Mouse (Mus musculus) spleen, postnatal 10 days (tissue): ENCODE results near the gene Nme3.

Experiments
- DNase-seq, 2 experiments: peaks; one replicate each; pipeline ENCODE4 v3.0.0; 2021 to 2022; ENCODE audit warnings: low spot score in 2 of 2

Nme3 gene

DNA sequence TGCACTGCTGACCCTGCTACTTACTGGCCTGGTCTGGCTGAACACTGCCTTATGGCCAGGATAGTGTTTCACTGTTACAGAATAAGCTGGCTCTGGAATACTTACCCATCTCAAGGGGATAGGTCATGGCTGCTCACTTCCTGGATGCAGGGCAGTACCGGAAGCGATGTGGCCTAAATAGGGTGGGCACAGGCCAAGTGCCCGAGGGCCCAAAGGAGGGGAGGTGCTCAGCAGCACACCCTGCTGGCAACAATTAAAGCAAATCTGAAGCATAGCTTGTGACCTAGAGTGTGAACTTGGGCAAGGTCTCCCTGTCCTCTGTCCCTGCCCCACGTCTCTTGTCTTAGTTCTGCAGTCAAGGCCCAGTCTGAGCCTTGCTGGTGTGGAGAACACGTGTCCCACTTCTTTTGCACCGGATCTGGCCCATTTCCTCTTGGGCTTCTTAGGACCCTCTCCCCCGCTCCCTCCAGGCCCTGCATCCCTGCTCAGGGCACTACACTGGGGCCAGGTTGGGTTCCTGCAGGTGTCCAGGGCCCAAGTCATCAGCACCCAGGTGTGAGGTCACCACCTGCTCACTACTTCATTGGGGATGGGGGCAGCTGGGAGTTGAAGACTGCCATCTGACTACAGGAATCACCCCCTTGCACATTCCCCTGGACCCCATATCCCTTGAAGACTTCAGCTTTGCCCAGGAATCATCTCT lies 14.4 kb upstream of the Nme3 start:
- DNase-seq, result peak; percentile 52 to 69

DNA sequence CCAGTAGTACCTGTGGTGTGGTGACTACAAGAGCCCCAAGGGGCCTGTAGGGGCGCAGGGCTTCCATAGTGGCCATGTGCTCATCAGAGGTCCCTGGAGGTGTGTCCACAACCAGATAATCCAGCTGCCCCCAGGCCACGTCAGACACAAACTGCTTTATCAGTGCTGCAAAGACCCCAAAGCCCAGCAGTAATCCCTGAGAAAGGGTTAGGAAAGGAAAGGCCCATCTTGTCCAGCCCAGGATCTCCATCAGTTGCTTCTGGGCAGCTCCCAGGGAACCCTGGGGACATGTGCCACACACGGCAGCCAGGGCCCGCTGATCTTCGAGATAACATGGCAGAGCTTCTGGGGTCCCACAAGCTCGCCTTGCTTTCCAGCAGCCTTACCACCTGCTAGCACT lies 11.9 kb upstream of the Nme3 start:
- no peak for DNase-seq

DNA sequence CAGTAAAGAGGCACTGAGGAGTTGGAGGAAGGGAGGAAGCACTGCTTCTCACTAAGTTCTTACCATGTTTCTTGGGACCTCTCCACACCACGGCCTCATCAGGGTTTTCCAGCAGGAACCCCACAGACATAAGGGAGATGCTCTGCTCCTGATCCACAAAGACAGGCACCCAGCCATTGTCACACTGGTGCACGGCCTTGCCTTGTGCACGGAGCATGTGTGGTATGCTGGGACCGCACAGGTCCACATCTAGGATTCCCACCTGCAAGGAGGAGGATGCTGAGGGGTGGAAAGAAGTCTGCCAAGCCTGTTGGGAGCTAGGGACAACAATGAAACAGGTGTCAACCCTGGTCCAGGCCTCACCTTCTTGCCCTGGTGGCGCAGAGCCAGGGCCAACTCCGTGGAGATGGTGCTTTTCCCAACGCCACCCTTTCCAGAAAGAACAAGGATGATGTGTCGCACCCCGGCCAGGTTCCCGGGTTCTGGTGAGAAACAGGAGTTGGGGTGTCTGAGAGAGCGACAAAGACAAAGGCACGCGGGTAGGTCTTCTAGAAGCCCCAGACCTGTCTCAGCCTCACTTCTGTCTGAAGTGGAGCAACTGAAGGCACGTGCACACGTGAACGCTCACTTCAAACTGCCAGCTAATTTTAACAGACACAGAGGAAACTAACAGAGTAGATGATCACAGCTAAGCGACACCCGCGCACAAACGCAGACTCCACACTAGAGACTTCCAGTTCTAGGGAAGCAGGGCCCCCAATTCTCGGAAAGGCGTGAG lies 10.8 kb upstream of the Nme3 start:
- DNase-seq, result no peak

- peak; percentile 93 to 98 for DNase-seq
Observed at GRCm38 (mm10) chr17:24886134-24886931, 10.0 kb upstream of the Nme3 start, which contains the start of the genes Nubp2 and Spsb3. Gene Nubp2 (minus strand): TSS chr17:24886349. Gene Spsb3 (plus strand): TSS chr17:24886643.

DNA sequence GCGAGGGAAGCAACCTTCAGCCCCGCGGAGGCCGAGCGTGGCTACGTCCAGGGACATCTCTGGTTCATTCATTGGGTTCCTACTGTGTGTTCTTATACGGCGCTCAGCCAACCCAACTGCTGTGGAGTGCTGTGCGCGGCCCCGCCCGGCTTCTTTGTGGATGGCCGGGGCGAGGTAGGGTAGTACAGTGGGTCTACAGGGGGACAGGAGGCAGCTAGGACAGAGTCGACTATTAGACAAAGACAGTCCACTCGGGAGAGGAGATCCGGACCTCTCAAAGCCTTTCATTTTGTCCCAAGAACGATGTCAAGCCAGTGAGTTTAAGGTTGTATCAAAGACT lies 9.4 kb upstream of the Nme3 start:
- no peak for DNase-seq

DNA sequence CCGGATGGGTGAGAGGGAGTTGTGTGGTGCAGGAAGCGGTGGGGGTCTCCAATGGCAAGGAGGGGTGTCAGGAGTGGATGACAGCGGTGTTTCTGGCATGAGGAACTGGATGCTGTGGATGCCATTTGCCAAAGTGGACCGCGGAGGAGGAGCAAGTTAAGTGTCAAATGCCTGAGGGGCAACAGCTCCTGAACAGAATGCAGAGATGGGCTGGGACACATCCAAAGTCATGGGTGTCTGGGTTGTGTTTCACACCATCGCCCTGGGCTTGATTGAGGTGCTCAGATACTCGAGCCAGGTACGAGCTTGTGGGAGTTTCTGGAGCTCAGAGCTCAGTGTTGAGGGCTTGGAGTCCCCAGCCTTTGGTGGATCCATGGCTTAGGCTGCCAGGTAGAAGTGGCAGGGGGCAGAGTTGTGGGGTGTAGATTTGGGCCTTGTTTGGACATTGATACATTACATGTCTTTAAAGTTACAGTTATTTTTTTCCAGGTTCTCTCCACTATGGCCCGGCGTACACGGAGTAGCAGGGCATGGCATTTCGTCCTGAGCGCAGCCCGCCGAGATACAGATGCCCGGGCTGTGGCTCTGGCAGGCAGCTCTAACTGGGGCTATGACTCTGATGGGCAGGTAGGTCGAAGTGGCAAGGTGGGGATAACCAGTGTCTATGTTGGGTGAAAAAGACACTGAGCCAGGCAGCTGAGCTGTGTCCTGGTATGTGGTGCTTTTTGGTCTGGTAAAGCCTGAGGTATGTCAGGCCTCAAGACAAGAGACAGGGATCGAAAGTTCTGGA lies 8.8 kb upstream of the Nme3 start:
- DNase-seq, result no peak

GRCm38 (mm10) chr17:24888862-24889261 lies 7.4 kb upstream of the Nme3 start:
- DNase-seq, result no peak

DNA sequence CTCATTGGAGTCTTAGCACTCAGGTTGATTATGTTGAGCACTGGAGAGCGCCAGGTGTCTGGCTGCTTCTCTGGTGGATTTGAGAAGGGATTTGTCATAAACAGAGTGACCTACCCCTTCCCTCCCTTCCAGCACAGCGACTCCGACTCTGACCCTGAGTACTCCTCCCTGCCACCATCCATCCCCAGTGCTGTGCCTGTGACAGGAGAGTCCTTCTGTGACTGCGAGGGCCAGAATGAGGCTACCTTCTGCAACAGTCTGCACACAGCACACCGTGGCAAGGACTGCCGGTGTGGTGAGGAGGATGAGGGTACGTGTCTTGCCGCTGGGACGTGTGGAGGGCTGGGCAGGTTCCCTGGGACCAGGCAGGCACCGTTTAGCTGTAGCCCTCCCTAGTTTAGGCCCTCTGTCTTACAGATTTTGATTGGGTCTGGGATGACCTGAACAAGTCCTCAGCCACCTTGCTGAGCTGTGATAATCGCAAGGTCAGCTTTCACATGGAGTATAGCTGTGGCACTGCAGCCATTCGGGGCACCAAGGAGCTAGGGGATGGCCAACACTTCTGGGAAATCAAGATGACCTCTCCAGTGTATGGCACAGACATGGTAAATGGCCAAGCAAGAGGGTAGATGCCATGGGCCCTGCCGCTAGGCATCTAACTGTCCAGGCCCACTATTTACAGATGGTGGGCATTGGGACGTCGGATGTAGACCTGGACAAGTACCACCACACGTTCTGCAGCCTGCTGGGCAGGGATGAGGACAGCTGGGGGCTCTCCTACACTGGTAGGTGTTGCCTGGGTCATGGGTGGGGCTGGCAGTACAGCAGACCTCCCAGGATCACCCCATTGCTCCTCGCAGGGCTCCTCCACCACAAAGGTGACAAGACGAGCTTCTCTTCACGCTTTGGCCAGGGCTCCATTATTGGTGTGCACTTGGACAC lies 5.9 kb upstream of the Nme3 start:
- DNase-seq, result no peak

DNA sequence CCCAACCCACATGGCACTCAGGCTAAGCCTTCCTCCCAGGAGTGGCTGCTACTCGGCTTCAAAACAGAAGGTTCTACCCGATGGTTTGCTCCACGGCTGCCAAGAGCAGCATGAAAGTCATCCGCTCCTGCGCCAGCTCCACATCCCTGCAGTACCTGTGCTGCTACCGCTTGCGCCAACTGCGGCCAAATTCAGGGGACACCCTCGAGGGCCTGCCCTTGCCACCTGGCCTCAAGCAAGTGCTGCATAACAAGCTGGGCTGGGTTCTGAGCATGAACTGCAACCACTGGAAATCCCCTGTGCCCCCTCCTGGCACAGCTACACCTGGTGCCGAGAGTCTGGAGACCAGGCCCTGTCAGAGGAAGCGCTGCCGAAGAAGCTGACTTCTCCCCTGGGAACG lies 5.0 kb upstream of the Nme3 start:
- DNase-seq, result no peak

DNA sequence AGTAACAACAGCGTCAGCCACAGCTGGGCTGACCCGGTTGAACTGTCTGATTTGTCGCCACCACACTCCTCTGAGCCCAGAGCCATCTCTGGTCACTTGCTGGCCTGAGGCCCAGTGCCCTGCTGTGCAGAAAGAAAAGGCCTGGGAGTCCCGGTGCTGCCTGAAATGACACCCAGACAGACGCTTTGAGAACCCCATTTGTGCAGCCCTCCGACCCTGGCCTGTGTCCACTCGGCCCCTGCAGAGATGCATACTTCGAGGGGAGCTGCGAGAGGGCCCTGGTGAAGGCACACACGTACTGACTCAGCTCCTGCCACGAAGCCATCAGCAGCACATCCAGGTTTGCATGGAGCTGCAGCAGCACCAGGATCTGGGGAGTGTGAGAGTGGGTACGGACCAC lies 3.5 kb upstream of the Nme3 start:
- DNase-seq, result no peak

DNA sequence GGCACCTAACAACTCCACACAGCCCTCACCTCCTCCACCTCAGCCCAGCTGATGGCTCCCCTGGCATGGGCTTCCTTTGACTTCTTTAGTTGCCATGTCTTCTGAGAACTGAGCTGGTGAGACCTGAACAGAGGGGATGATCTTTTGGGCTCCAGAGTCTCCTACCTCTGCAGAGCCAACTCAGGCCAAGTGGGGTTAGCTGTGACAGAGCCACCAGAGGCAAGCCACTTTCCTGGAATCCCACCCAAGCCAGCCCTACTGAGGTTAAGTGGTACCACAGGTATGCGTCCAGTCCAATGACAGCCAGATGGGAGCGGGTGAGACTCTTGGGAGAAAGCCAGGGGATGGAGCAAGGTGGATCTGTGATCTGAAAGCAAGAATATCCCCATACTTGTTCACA lies 3.0 kb upstream of the Nme3 start:
- no peak for DNase-seq

GRCm38 (mm10) chr17:24894061-24894994 lies 2.0 kb upstream of the Nme3 start:
- DNase-seq, result peak; percentile 59 to 82

DNA sequence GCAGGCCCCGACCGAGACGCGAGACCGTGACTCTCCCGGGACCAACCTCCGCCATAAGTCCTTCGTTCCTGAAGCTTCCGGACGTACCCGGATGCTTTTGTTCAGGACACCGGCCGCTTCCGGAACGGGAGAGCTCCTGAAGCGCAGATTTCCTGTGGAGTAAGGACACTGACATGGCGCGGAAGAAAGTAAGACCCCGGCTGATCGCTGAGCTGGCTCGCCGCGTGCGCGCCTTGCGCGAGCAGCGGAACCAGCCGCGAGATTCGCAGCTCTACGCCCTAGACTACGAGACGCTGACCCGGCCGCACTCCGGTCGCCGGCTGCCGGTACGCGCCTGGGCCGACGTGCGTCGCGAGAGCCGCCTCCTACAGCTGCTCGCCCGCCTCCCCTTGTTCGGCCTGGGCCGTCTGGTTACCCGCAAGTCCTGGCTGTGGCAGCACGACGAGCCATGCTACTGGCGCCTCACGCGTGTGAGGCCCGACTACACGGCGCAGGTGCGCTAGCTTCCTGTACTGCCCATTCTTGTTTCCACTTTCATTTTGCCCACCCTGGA lies 1.2 kb upstream of the Nme3 start, which contains the start of the genes Eme2 and Mrps34:
TSS of gene Eme2 (minus strand) at position 93 of the 553 bp plus-strand sequence.
TSS of gene Mrps34 (plus strand) at position 122 of the 553 bp plus-strand sequence.
- DNase-seq, result peak in 1 of 2 experiments; percentile 82

DNA sequence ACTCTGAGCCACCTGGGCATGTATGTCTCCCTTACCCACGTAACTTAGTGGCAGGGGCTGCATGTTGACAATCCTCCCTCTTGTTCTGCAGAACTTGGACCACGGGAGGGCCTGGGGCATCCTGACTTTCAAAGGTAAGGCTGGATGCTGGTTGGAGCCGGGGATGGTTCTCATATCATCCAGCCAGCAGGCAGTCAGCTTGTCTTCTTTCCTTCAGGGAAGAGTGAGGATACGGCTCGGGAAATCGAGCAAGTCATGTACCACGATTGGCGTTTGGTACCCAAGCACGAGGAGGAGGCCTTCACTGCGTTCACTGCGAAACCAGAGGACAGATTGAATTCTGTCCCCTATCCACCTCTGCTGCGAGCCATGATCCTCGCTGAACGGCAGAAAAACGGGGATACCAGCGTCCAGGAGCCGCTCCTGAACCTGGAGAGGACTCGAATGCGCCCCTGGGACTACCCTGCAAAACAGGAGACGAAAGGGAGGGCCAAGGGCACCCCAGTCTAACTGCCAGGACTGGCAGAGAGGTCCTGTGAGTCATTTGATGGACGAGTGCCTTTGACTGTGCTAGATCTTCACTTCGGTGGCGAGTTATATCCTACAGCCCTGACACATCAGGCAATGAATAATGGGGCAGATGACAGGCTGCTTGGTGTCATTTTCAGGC lies 594 bp upstream of the Nme3 start:
- no peak for DNase-seq

DNA sequence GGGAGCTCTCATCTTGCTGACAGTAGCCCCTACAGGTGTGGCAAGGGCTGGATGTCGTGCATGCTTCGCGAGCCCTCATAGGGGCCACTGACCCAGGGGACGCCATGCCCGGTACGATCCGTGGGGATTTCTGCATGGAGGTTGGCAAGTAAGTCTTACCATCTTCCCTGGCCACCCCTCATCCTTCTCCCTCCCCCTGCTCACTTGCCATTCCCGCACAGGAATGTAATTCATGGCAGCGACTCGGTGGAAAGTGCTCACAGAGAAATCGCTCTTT lies 631 bp downstream of the Nme3 start:
- DNase-seq, result no peak

- no peak for DNase-seq
Observed at GRCm38 (mm10) chr17:24897600-24897999, 1.3 kb downstream of the Nme3 start.

- DNase-seq, result no peak
Observed at GRCm38 (mm10) chr17:24898041-24898854, 1.9 kb downstream of the Nme3 start.

- DNase-seq, result no peak
Observed at GRCm38 (mm10) chr17:24899153-24899552, 2.9 kb downstream of the Nme3 start.
